Mouse (Mus musculus) heart, postnatal 14 days (tissue): ENCODE data around the gene Ust. TPM values are rescaled to one million over a fixed set of nuclear protein-coding genes. Genes with fewer than 3 reads are reported as not detected.

Experiments
- DNase-seq, 2 experiments: peaks; one replicate each; pipeline ENCODE4 v3.0.0; 2021 to 2022
- intact Hi-C: fragments of 180-260 bp; cut with DNase I; formaldehyde crosslinking; loops from one replicate; pipeline ENCODE4 v1.15.1; 2025
- total RNA-seq, 2 experiments: library from RNA; stranded (reverse); gene quantifications; 2 replicates each; pipeline ENCODE4 v1.2.3; 2021

Gene Ust
- total RNA-seq, 2 experiments from 2014 or later: 2.3 to 2.4 TPM

DNA sequence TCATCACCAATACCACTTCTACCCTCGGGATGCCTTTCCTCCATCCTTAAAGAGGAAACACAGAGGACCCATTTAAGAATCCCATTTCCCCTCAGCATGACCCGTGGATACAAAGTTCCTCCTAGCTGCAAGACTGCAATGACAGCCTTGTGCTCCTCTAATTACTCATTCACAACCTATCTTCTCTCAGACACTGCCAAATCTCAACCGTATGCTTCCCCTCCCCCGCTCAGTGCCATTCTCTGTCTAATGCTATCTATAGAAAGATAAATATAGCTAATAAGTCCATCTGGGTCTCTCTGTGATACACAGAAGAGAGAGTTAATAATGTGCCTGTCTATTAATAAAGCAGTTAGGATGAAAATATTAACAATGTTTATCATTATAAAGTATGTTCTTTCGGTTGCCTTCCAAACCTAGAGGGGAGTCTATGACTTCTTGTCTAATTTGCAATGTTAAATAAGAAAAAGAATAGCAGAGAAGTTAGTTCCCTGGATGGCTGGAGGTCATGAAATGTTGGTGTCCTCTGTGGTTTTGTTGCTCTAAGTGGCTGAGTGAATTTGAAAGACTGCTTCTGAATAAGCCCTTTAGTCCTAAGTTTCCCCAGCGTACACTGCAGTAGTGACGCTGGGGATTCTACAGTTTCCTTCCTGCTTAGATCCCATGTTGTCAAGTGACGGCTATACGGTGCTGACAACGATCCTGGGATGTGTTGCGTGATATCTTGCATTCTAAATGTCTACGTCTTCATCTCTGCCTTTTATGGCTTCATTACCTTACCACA is 178.8 kb downstream of the Ust start:
- DNase-seq: no peak
- intact Hi-C loops: no loop called here

DNA sequence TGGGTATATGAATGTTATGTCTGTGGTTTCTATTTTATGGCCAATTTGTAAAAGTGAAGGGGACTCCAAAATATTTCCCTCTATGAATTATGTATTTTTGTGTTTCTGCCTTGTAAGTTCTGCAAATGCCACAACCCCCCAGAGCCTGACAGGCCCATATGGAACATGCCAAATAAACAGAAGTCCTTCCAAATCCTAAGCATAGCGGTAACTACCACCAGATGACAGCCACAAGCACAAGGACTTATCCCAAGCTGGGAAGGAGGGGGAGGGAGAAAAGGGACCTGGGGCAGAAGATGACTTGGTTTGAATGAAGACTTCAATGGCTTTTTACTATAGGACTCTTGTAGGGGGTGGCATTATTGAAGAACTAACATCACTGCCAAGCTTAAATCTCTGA is 182.0 kb downstream of the Ust start:
- intact Hi-C loops: no loop called here
- DNase-seq: no peak

DNA sequence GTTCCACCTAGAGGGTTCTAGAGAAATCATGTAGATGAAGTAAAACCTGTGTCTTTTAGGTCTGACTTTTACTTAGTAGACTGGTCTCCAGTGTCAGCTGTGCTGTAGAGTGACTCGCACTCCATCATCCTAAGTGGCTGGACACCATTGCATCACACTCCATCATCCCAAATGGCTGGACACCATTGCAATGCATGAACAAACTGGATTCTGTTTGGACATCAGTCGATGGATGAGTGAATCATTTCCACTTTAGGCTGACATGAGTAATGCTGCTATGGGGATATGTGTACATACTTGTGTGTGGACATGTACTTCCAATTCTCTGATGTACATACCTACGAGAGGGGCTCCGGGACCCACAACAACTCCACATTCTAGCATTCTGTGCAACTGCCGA is 187.7 kb downstream of the Ust start:
- intact Hi-C loops: no loop called here

DNA sequence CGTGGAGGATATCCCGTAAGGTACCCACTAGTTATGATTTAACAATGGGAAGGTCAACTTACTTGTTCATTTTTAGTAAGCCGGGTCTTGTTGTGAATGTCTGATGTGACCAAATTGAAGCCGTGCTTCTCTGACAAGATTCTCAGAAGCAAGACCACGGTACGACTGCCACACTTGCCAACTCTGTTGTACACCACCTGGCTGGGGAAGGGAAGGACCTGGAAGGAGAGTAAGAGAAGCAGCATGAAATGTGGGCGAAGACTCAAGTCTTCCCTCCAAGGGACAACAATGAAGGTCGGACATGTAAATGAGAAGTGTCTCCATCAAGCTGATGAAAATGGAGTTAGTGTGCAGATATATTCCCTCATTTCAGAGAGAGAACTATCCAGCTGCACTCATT is 188.6 kb downstream of the Ust start:
- intact Hi-C loops: no loop called here

More for the DNA sequence above, 187.7 kb downstream of the Ust start:
- no peak for DNase-seq

DNA sequence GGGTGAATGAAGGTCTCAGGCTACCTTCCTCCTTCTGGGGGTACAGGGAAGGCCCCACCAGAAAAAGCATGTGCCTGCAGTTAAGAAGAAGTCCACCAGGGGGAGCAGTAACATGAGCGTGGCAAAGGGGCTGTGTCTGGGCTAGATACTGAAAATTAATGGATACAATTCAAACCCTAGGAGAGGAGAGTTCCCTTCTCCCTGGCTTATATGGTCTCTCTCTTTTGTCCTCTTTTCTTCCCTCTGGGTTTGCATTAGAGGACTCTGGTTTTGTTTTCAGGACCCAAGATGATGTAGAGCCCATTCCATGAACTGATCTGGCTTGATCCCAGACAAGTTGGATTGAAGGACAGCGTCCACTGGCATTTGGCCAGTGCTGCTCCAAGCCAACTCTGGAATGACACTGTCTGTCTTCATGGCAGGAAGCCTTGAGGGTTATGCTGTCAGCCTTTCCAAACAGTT is 195.3 kb downstream of the Ust start:
- intact Hi-C loops: loop anchor here (2.0 to 10.0 kb wide), 3 partner anchors 195 to 391 kb away; partner anchors contain the start of gene Ust
- peak; percentile 64 to 79 for DNase-seq

More for the DNA sequence above, 188.6 kb downstream of the Ust start:
- no peak for DNase-seq

DNA sequence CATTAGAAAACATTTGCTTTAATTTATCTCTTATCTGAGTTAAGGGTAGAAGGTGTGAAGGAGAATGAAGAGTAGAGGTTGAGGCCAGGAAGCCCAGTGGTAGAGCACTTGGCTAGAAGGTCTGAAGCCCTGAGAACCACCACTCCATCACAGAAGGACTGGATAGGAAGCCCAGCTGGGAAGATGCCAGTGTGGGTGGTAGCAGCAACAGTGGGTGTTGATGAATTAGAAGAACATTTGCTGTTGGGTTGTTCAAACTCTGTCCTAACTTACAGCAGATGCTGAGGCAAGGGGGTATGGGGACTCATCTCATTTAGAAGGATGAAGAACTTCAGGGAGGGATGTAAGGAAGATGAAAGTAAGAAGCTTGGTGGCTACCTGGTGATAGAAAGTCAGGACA is 197.9 kb downstream of the Ust start:
- no peak for DNase-seq
- intact Hi-C loops: loop anchor here (10.0 kb wide), 1 partner anchor 364 kb away; no protein-coding TSS in a partner anchor

DNA sequence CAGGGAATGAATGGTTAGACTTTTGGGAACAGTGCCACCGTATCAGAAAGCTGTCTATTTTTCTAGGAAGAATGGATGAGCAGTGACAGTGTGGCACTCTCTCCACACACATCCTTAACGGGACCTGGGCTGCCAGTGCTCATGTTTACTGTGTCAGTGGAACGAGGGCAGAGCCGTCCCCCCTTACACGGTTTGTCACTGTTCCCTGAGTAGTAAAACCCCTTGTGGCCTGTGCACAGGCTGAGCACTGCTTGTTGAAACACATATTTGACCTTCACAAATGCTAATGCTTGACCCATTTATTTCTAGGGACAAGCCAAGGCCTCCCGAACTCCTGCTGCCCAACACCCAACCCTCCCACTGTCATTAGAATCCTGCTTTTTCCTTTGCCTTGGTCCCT is 209.2 kb downstream of the Ust start:
- intact Hi-C loops: no loop called here
- DNase-seq: no peak

DNA sequence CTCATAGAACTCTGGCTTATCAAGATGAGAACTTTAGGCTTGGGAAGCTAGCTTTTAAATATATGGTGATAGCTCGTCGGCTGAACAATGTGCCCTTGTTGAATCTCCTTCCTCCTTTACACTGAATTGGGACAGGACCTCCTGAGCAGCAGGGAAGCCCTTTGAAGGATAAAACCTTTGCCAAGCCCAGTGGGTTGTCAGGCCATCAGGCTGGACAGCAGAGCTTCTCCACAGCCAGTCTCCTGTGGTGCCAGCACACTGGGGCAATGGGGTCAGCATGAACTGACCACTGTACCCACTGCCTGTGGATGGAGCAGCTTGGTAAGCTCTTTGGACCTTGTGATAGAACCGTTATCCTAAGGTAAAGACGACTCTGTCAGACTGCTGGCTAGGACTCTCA is 214.4 kb downstream of the Ust start:
- intact Hi-C loops: no loop called here

DNA sequence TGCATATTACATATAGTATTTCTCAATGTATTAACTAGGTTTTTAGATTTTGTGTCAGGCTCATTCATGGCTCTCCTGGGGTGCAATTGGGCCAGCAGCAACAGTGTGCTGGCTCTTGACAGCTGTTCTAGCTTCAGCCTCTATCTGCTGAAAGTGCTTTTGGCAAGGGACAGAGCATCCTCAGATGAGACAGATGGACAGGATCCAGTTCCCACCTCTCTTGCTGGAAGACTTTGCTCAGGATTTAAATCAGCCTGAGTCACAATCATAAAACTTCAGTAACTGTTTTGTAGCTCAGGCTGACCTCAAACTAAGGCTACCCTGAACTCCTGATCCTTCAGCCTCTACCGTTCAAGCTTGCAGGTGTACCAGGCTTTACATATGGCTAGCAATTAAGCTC is 219.5 kb downstream of the Ust start:
- DNase-seq: peak; percentile 8 to 13
- intact Hi-C loops: no loop called here

More for the DNA sequence above, 214.4 kb downstream of the Ust start:
- DNase-seq: no peak

DNA sequence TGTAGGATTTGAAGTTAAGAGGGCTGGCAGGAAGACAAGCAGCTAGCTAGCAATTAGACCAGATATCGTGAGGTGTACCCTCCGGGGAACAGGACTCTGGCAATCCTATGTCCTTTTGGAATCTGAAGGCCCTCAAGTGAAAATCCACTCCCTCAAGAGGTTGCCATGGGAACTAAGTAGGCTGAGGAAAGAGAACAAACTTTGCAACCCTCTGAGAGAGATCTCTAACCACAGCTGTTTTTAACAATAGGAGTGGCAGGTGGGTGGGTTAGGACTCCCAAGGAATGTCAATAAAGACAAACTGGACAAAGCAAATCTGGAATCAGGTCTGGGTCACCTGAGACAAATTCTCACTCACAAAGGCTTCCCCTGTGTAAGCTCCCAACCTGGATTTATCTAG is 221.4 kb downstream of the Ust start:
- intact Hi-C loops: no loop called here
- DNase-seq: no peak

DNA sequence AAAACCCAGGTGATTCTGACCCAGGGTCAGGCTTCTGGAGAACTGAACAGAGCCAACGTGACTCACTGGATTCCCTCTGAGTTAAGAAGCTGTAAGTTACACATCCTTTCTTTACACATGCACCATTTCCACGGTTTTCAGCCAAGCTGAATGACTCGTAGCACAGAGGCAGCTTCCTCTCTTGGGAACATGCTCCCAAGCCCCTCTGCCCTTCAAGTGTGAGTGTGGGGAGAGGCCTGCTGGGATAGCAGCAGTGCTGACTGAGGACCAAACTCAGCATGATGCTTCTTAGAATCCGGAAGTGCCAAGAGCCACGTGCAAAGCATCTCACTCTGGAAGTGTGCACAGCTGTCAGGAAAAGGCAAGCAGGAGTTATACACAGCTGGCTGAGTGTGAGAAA is 228.0 kb downstream of the Ust start:
- DNase-seq: peak in 1 of 2 experiments; percentile 8
- intact Hi-C loops: no loop called here

DNA sequence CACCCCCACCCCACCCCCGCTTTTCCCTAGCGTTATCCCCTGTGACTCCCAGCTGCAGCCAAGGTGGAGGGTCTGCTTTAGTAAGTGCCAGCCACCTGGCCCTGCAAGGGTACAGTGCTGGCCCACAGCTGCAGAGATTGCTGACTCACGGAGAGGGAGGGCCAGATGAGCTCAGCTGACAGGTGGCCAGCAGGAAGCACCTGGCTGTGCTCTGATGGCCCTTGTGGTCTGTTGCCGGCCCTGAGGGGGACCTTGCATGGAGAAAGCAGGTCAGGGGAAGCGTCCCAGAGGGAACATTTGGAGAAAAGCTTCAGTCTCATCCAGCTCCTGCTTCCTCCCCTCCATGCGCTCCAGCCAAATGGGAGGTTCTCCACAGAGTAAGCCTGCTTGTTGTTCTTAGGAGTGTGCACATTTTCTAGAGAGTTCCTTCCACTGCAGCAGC is 231.3 kb downstream of the Ust start:
- intact Hi-C loops: no loop called here
- peak; percentile 24 to 41 for DNase-seq

DNA sequence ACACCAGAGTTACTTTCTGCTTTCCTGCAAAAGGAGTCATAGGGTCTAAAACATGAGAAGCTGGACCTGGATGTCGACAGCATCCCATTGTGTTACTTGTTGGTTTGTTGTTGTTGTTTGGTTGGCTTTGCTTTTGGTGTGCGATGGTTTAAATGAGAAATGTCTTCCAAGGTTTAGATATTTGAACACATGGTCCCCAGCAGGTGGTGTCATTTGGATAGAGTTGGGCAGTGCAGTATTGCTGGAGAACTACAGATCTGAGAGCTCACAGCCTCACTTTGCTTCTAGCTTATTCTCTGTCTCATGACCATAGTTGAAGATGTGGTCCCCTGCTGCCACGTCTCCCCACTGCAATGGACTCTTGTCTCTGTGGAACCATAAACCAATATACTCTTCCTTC is 234.6 kb downstream of the Ust start:
- intact Hi-C loops: no loop called here
- no peak for DNase-seq

DNA sequence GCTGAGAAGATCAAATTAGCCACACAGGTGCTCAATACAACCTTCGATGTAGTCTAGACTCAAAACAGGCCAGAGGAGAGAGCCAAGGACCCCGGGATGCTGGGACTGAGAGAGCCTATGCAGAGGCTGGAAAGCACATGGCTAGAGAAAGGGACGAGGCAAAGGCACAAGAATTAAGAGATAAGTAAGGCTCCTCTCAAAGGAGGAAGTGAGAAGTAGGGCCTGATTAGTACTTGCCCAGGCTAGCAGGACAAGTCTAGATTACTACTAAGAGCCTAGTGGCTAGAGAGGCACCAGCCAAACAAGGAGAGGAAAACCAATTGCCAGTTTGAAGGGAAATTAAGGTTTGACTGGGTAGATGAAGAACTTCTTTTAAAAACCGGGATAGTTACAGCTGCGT is 241.5 kb downstream of the Ust start:
- no peak for DNase-seq
- intact Hi-C loops: no loop called here

DNA sequence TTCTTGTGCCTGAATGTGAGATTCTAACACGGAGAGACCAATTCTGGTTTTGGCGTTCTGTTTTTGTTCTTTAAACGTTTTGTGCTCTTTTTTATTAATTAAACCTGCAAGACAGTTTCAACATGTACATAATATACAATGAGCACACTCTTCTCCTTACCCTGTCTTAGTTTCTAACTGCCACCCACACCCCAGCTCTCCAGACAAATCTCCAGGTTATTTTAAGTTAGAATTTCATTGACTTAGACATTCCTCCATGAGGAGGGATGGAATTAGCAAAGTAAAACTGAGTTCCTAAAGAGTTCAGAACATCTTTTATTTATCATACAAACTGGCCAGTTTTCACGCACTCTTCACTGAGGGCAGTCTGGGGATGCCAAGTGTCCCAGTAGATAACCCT is 248.9 kb downstream of the Ust start:
- intact Hi-C loops: no loop called here
- no peak for DNase-seq

DNA sequence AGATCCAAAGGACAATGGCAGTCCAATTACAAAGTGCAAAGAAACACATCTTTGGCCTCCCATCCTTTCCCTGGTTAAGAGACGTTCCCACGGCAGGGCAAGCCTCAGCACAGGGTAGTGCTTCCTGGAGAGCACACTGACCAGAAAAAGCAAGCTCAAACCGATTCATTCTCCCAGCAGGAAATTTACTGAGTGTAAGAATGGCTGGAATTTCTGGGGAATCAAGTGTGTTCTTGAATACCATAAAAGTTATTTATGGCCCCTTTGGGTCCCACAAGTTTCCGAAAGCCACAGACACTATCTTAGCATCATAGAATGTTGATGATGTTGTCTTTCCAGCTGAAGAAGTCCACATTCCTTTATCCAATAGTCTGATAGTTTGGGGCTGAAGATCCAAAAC is 258.9 kb downstream of the Ust start:
- intact Hi-C loops: no loop called here
- no peak for DNase-seq

DNA sequence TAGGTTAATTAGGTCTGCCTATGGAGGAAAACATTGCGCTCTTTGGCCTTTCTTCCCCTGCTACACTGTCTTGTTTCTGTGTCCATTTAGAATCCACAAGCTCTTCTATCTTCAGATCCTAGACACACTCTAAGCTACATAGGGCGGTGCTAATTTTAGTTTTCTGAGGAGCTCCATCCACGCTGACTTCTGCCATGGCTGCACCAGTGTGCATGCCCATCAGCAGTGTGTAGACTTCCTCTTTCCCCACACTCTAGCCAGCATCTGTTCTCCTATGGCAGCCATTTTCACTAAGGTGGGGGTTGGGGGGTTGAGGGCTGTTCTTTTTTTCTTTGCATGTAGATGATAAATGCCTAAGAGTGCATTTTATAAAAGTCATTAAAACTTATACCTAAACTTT is 268.6 kb downstream of the Ust start:
- no peak for DNase-seq
- intact Hi-C loops: no loop called here

DNA sequence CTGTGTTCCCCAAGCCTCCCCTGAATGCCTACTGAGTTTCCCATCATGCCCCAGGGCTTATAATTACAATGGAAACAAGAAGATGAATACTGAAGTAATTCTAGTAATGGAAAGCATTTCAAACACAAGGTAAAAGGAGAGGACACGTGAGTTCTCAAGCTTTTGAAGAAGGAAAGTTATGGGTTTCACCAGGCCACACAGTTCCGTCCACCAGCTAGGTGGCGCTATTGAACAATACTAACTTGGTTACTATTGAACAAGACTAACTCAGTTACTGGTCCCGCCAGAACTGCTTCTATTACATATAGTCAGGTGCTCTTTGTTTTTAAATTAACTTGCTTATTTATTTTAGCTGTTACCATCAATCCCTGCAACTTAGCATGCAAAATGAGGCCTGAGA is 276.3 kb downstream of the Ust start:
- intact Hi-C loops: loop anchor here (5.0 kb wide), 1 partner anchor 475 kb away; no protein-coding TSS in a partner anchor
- DNase-seq: peak; percentile 61 to 78

DNA sequence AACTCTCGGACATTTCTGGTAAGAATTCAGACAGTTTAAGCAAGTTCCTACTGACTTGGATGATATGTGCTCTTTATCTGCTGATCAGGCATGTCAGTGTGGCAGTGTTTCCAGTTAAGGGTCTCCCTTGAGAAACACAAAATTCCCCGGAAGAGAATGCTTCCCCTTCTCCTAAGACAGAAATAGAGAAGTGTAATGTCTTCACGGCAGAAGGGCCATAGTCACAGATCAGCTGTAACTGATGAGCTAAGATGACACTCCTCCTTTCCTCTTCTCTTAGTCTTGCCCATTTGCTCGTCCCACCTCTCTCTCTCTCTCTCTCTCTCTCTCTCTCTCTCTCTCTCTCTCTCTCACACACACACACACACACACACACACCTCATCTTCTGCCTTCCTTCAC is 277.9 kb downstream of the Ust start:
- no peak for DNase-seq
- intact Hi-C loops: loop anchor here (1.0 to 5.0 kb wide), 3 partner anchors 357 to 477 kb away; no protein-coding TSS in a partner anchor

DNA sequence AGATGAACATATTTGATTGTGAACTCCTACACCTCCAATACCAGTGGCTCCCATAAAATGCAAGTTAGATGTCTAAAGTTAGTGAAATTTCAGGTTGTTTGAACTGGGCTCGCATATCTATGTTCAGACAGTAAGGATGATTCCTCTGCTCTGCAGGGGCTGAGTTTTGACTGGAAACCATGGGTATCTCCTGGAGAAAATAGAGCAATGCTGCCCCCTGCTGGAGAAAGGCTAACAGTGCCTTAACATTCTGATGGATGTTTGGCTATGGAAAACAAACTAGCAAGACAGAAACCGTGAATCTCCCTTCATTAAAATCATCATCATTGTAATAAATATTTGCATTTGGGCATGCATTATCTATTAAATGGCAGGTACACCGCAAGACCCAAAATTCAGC is 278.4 kb downstream of the Ust start:
- DNase-seq: peak; percentile 75 to 90
- intact Hi-C loops: loop anchor here (1.0 to 5.0 kb wide), 3 partner anchors 357 to 477 kb away; no protein-coding TSS in a partner anchor

DNA sequence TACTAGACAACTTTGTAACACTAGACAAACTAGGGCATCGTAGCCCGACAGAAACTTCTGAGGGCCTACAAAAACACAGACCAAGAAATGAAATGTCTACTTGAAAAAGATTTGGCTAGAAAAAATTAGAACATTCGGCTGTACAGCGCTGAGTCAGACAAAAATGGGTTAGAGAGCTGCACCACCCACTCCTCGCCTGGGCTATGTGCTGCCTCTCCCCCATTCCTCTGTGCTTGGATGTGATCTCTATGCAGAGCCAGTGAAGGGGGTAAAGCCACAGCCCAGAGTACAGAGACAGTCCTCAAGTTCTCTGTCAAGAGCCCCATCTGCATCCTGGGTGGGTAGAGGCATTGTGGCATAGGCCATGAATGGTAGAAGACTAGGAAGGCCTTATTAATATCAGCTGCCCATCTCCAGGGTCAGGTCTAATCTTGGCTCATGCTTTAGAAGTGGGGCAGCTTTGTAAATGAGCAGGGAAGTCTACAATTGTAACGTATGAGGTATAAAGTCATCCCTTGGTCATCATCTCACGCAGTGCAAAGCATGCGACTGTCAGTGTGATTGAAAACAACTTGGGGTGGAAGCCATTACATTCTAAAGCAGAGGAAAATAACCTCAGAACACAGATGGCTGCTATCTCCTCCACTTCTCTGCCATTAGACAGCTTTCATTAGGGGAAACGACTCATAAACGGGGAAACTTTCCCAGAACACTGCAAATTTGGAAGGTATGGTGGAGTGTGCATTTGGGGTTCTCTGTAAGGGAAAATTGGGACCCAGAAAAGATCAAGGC is 281.6 kb downstream of the Ust start:
- no peak for DNase-seq
- intact Hi-C loops: loop anchor here (5.0 kb wide), 1 partner anchor 40 kb away; no protein-coding TSS in a partner anchor
